Mouse (Mus musculus): ENCODE results near the gene Cmas. TPM values are rescaled to one million over a fixed set of nuclear protein-coding genes. Genes with fewer than 3 reads are reported as not detected.

Gene Cmas
- polyA plus RNA-seq (2014; fragmentation: Nextera tagmentation; extraction: Ambion mirVana), result 133 and 136 TPM in 2 replicates

GRCm38 (mm10) chr6:142756507-142757333, at the start of gene Cmas:
Gene Cmas (plus strand): TSS chr6:142756686.
- Histone ChIP-seq H3K27ac (ENCODE audit: low read depth, low read length) (peak within 1 kb of the TSS; percentile 49; the same call in 1 of the 2 replicates), H3K36me3 (ENCODE audit: control insufficient read depth, insufficient read depth, low read length) (no peaks in the 10 kb centered on the region; the same call in 1 of the 2 replicates), H3K27me3 (ENCODE audit: control insufficient read depth, insufficient read depth, low read length) (no peaks in the 10 kb centered on the region; the same call in 1 of the 2 replicates), H3K4me2 (peak within 1 kb of the TSS; percentile 67), H3K4me1 (ENCODE audit: control insufficient read depth, insufficient read depth, low read length) (peaks cover 9% of the 10 kb centered on the region), H3K4me3 (ENCODE audit: low read depth, low read length) (peak within 1 kb of the TSS; percentile 79), H3K9ac (ENCODE audit: low read length) (peak within 1 kb of the TSS; percentile 89), H3K9me3 (ENCODE audit: control insufficient read depth, low read length) (no peaks in the 10 kb centered on the region)
- WGBS, result 1% methylated on average over 67 of the region's 68 CpGs
- DNase-seq (ENCODE audit: low spot score, missing footprints) (peak; percentile 98), ATAC-seq (ENCODE audit: low FRiP score) (peak; percentile 97)

- ATAC-seq (ENCODE audit: low FRiP score) (no peak), DNase-seq (ENCODE audit: low spot score, missing footprints) (no peak)
- Histone ChIP-seq H3K4me3 (ENCODE audit: low read depth, low read length) (no peak overlapping the region), H3K27me3 (ENCODE audit: control insufficient read depth, insufficient read depth, low read length) (no peaks in the 10 kb centered on the region), H3K36me3 (ENCODE audit: control insufficient read depth, insufficient read depth, low read length) (no peaks in the 10 kb centered on the region), H3K4me2 (no peak overlapping the region), H3K9me3 (ENCODE audit: control insufficient read depth, low read length) (no peaks in the 10 kb centered on the region), H3K4me1 (ENCODE audit: control insufficient read depth, insufficient read depth, low read length) (no peaks in the 10 kb centered on the region), H3K9ac (ENCODE audit: low read length) (no peak overlapping the region), H3K27ac (ENCODE audit: low read depth, low read length) (no peak overlapping the region)
- whole genome bisulfite sequencing, result 81% methylated on average over 3 of the region's 3 CpGs
These were observed 49.8 kb upstream of the Cmas start for GRCm38 (mm10) chr6:142706688-142707087.

GRCm38 (mm10) chr6:142708369-142708768, 48.1 kb upstream of the Cmas start:
- H3K4me3 ChIP-seq (ENCODE audit: low read depth, low read length), result no peak overlapping the region
- H3K27me3 ChIP-seq (ENCODE audit: control insufficient read depth, insufficient read depth, low read length), result no peaks in the 10 kb centered on the region
- H3K9me3 ChIP-seq (ENCODE audit: control insufficient read depth, low read length), result no peaks in the 10 kb centered on the region
- DNase-seq (ENCODE audit: low spot score, missing footprints), result no peak
- ATAC-seq (ENCODE audit: low FRiP score), result no peak
- WGBS, result 90% methylated on average over 6 of the region's 6 CpGs
- H3K9ac ChIP-seq (ENCODE audit: low read length), result no peak overlapping the region
- H3K4me2 ChIP-seq, result no peak overlapping the region
- H3K27ac ChIP-seq (ENCODE audit: low read depth, low read length), result no peak overlapping the region
- H3K4me1 ChIP-seq (ENCODE audit: control insufficient read depth, insufficient read depth, low read length), result no peaks in the 10 kb centered on the region
- H3K36me3 ChIP-seq (ENCODE audit: control insufficient read depth, insufficient read depth, low read length), result no peaks in the 10 kb centered on the region

GRCm38 (mm10) chr6:142710690-142711089, 45.8 kb upstream of the Cmas start:
- H3K9me3 ChIP-seq (ENCODE audit: control insufficient read depth, low read length), result no peaks in the 10 kb centered on the region
- no peak overlapping the region for H3K27ac ChIP-seq (ENCODE audit: low read depth, low read length)
- DNase-seq (ENCODE audit: low spot score, missing footprints) (no peak), ATAC-seq (ENCODE audit: low FRiP score) (no peak)
- H3K4me2 ChIP-seq, result no peak overlapping the region
- no peak overlapping the region for H3K4me3 ChIP-seq (ENCODE audit: low read depth, low read length)
- 82% methylated on average over 6 of the region's 6 CpGs for WGBS
- H3K36me3 ChIP-seq (ENCODE audit: control insufficient read depth, insufficient read depth, low read length), result no peaks in the 10 kb centered on the region
- H3K4me1 ChIP-seq (ENCODE audit: control insufficient read depth, insufficient read depth, low read length), result no peaks in the 10 kb centered on the region
- H3K9ac ChIP-seq (ENCODE audit: low read length), result no peak overlapping the region
- H3K27me3 ChIP-seq (ENCODE audit: control insufficient read depth, insufficient read depth, low read length), result no peaks in the 10 kb centered on the region

GRCm38 (mm10) chr6:142711106-142711505, 45.4 kb upstream of the Cmas start:
- no peak for DNase-seq (ENCODE audit: low spot score, missing footprints)
- Histone ChIP-seq H3K9ac (ENCODE audit: low read length) (no peak overlapping the region), H3K4me3 (ENCODE audit: low read depth, low read length) (no peak overlapping the region), H3K9me3 (ENCODE audit: control insufficient read depth, low read length) (no peaks in the 10 kb centered on the region), H3K27me3 (ENCODE audit: control insufficient read depth, insufficient read depth, low read length) (no peaks in the 10 kb centered on the region), H3K4me2 (no peak overlapping the region), H3K36me3 (ENCODE audit: control insufficient read depth, insufficient read depth, low read length) (no peaks in the 10 kb centered on the region), H3K27ac (ENCODE audit: low read depth, low read length) (no peak overlapping the region), H3K4me1 (ENCODE audit: control insufficient read depth, insufficient read depth, low read length) (no peaks in the 10 kb centered on the region)
- no peak for ATAC-seq (ENCODE audit: low FRiP score)
- WGBS, result 71% methylated on average over 4 of the region's 4 CpGs

- DNase-seq (ENCODE audit: low spot score, missing footprints) (no peak), ATAC-seq (ENCODE audit: low FRiP score) (no peak)
- Histone ChIP-seq H3K27ac (ENCODE audit: low read depth, low read length) (no peak overlapping the region), H3K4me3 (ENCODE audit: low read depth, low read length) (no peak overlapping the region), H3K36me3 (ENCODE audit: control insufficient read depth, insufficient read depth, low read length) (no peaks in the 10 kb centered on the region), H3K9me3 (ENCODE audit: control insufficient read depth, low read length) (no peaks in the 10 kb centered on the region), H3K4me1 (ENCODE audit: control insufficient read depth, insufficient read depth, low read length) (no peaks in the 10 kb centered on the region), H3K4me2 (no peak overlapping the region), H3K9ac (ENCODE audit: low read length) (no peak overlapping the region), H3K27me3 (ENCODE audit: control insufficient read depth, insufficient read depth, low read length) (no peaks in the 10 kb centered on the region)
- 88% methylated on average over 8 of the region's 8 CpGs for WGBS
These were observed 41.5 kb upstream of the Cmas start for GRCm38 (mm10) chr6:142715026-142715425.

- Histone ChIP-seq H3K9ac (ENCODE audit: low read length) (no peak overlapping the region), H3K4me2 (no peak overlapping the region), H3K4me3 (ENCODE audit: low read depth, low read length) (no peak overlapping the region), H3K27me3 (ENCODE audit: control insufficient read depth, insufficient read depth, low read length) (no peaks in the 10 kb centered on the region), H3K36me3 (ENCODE audit: control insufficient read depth, insufficient read depth, low read length) (no peaks in the 10 kb centered on the region), H3K9me3 (ENCODE audit: control insufficient read depth, low read length) (no peaks in the 10 kb centered on the region), H3K27ac (ENCODE audit: low read depth, low read length) (no peak overlapping the region), H3K4me1 (ENCODE audit: control insufficient read depth, insufficient read depth, low read length) (no peaks in the 10 kb centered on the region)
- 84% methylated on average over 4 of the region's 4 CpGs for whole genome bisulfite sequencing
- ATAC-seq (ENCODE audit: low FRiP score), result no peak
- no peak for DNase-seq (ENCODE audit: low spot score, missing footprints)
These were observed 39.3 kb upstream of the Cmas start for GRCm38 (mm10) chr6:142717186-142717585.

GRCm38 (mm10) chr6:142718167-142718566, 38.3 kb upstream of the Cmas start:
- Histone ChIP-seq H3K36me3 (ENCODE audit: control insufficient read depth, insufficient read depth, low read length) (no peaks in the 10 kb centered on the region), H3K9ac (ENCODE audit: low read length) (no peak overlapping the region), H3K4me1 (ENCODE audit: control insufficient read depth, insufficient read depth, low read length) (no peaks in the 10 kb centered on the region), H3K27ac (ENCODE audit: low read depth, low read length) (no peak overlapping the region), H3K4me3 (ENCODE audit: low read depth, low read length) (no peak overlapping the region), H3K27me3 (ENCODE audit: control insufficient read depth, insufficient read depth, low read length) (no peaks in the 10 kb centered on the region), H3K4me2 (no peak overlapping the region), H3K9me3 (ENCODE audit: control insufficient read depth, low read length) (no peaks in the 10 kb centered on the region)
- DNase-seq (ENCODE audit: low spot score, missing footprints), result no peak
- no peak for ATAC-seq (ENCODE audit: low FRiP score)
- WGBS, result 84% methylated on average over 7 of the region's 7 CpGs

GRCm38 (mm10) chr6:142720641-142721040, 35.8 kb upstream of the Cmas start:
- ATAC-seq (ENCODE audit: low FRiP score), result no peak
- 72% methylated on average over 6 of the region's 6 CpGs for WGBS
- no peaks in the 10 kb centered on the region for H3K27me3 ChIP-seq (ENCODE audit: control insufficient read depth, insufficient read depth, low read length)
- no peak overlapping the region for H3K9ac ChIP-seq (ENCODE audit: low read length)
- no peaks in the 10 kb centered on the region for H3K36me3 ChIP-seq (ENCODE audit: control insufficient read depth, insufficient read depth, low read length)
- H3K27ac ChIP-seq (ENCODE audit: low read depth, low read length), result no peak overlapping the region
- H3K4me3 ChIP-seq (ENCODE audit: low read depth, low read length), result no peak overlapping the region
- no peak overlapping the region for H3K4me2 ChIP-seq
- no peaks in the 10 kb centered on the region for H3K4me1 ChIP-seq (ENCODE audit: control insufficient read depth, insufficient read depth, low read length)
- no peak for DNase-seq (ENCODE audit: low spot score, missing footprints)
- no peaks in the 10 kb centered on the region for H3K9me3 ChIP-seq (ENCODE audit: control insufficient read depth, low read length)

All from midbrain, embryonic 11.5 days (tissue).